Mouse (Mus musculus) neural tube, embryonic 15.5 days (tissue): ENCODE measurements around the gene Hoxd12. TPM values are rescaled to one million over a fixed set of nuclear protein-coding genes. Genes with fewer than 3 reads are reported as not detected.

Experiments
- ATAC-seq: fragments of 200-750 bp; cut with Nextera tagmentation; 2 replicates; pipeline ENCODE4 v1.8.0; 2017; ENCODE audit warnings: mild to moderate bottlenecking, moderate TSS enrichment, moderate library complexity; ENCODE audit not compliant: low FRiP score
- H3K27ac ChIP-seq: fragments of 300-500 bp; sonication (generic); replicated peaks from 2 replicates; pipeline ENCODE4 v1.5.1; 2015; ENCODE audit warnings: mild to moderate bottlenecking, inconsistent platforms
- H3K27me3 ChIP-seq: fragments of 300-500 bp; sonication (generic); replicated peaks from 2 replicates; pipeline ENCODE4 v1.6.1; 2015; ENCODE audit warnings: inconsistent platforms
- H3K36me3 ChIP-seq: fragments of 300-500 bp; sonication (generic); 2 replicates; pipeline ENCODE4 v1.6.1; 2015; ENCODE audit warnings: inconsistent platforms
- H3K4me1 ChIP-seq: fragments of 300-500 bp; sonication (generic); 2 replicates; pipeline ENCODE4 v1.6.1; 2015; ENCODE audit warnings: inconsistent platforms
- H3K4me2 ChIP-seq: fragments of 300-500 bp; sonication (generic); 2 replicates; pipeline ENCODE4 v1.6.1; 2015; ENCODE audit warnings: inconsistent platforms, mild to moderate bottlenecking, moderate library complexity
- H3K4me3 ChIP-seq: fragments of 300-500 bp; sonication (generic); replicated peaks from 2 replicates; pipeline ENCODE4 v1.5.1; 2015; ENCODE audit warnings: mild to moderate bottlenecking, inconsistent platforms
- H3K9ac ChIP-seq: fragments of 300-500 bp; sonication (generic); replicated peaks from 2 replicates; pipeline ENCODE4 v1.6.1; 2015; ENCODE audit warnings: mild to moderate bottlenecking, inconsistent platforms
- H3K9me3 ChIP-seq: fragments of 300-500 bp; sonication (generic); replicated peaks from 2 replicates; pipeline ENCODE4 v1.6.1; 2016; ENCODE audit warnings: inconsistent platforms
- WGBS: fragments of 180-500 bp; shearing (Covaris S2); methylation state at CpG from one replicate; pipeline ENCODE4 v1.1.7; 2015; ENCODE audit warnings: mixed read lengths; 5-methylcytosine and 5-hydroxymethylcytosine counted together
- polyA plus RNA-seq: library from polyadenylated mRNA; unstranded; fragments of >200 nt; fragmentation: Nextera tagmentation; extraction: Ambion mirVana; gene quantifications from 2 replicates; pipeline ENCODE4 v1.2.1, GENCODE M21; 2015

Hoxd12 gene
- polyA plus RNA-seq, 1 experiment from 2014 or later, result 0.38 TPM

DNA sequence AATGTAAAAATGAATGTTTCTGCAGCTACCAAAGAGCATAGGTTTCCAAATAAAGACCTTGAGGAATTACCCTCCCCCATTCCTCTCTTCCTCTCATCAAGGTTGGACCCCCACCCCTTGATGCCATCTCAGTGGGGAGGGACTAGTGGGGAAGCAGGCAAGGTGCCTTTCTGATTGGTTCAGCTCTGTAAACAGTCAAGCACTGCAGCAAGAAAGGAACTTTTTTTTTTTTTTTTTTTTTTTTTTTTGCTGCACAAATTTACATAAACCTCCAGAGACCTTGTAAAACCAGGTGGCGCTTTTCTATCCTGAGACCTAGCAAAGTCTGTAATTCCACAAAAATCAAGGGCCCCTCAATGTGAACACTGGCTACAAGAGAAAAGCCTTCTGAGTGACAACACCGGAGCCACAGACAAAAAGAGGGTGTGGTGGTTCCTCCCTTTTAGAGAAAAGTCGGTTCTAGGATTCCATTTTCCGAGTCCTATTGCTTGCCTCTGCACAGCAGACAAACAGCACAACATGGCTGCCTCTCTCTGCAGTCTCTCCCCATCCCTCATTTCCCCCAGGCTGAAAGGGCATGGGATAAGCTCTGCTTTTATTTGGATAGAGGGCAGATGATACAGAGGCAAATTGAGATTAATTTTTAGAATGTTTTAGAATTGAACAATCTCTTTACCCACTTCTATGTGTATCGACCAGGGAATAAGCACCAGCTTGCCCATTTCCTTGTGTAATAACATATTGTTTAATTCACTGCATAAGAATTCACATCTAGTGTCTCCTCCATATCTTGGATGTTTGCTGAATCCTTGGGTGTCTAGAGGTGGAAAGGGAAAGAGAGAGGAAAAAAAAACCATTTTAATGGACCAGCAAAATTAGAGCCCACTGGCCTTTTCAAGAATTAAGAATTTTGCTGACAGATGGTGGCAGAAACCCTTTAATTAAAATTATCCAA is 34.9 kb downstream of the Hoxd12 start:
- Histone ChIP-seq H3K9ac (0 out of 2 replicates have a peak overlapping the region, but pooled peaks have one; percentile 2), H3K36me3 (no peaks in the 10 kb centered on the region), H3K4me1 (peaks cover 41% of the 10 kb centered on the region), H3K4me2 (peak overlapping the region; percentile 60), H3K4me3 (peak overlapping the region; percentile 75), H3K27me3 (no peaks in the 10 kb centered on the region), H3K9me3 (no peaks in the 10 kb centered on the region), H3K27ac (peak overlapping the region; percentile 99)
- WGBS, result 9% methylated on average over 5 of the region's 5 CpGs
- no peak for ATAC-seq

DNA sequence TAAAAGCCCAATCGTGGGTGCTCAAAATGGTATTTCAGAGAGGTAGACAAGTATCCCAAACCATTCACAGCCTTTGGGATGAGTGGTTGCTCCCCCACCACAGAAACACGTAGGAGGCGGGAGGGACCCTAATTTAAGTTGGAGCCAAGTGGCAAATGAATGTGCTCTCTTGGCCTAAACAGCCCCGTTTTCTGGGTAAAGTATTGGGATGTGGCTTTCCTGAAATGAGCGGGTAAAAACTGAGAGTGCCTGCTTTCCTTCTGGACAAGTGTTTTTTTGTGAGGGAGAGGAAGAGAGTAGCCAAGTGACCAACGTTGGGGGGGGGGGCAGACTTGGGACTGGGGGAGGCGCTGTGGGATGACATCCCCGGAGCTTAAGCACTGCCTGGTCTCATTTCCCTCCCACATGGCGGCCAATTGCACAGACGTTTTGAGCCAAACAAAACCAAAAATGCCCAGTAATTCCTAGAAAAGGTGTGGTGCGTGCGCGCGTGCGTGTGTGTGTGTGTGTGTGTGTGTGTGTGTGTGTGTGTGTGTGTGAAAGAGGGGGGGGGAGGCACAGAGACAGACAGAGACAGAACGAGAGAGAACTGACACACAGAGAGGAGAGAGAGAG is 36.2 kb downstream of the Hoxd12 start:
- WGBS, result 2% methylated on average over 16 of the region's 16 CpGs
- Histone ChIP-seq H3K9me3 (no peaks in the 10 kb centered on the region), H3K36me3 (no peaks in the 10 kb centered on the region), H3K27me3 (no peaks in the 10 kb centered on the region), H3K4me1 (peaks cover 48% of the 10 kb centered on the region), H3K4me3 (peak overlapping the region; percentile 75), H3K4me2 (peak overlapping the region; percentile 60), H3K27ac (peak overlapping the region; percentile 99), H3K9ac (peak overlapping the region; percentile 98)
- no peak for ATAC-seq

DNA sequence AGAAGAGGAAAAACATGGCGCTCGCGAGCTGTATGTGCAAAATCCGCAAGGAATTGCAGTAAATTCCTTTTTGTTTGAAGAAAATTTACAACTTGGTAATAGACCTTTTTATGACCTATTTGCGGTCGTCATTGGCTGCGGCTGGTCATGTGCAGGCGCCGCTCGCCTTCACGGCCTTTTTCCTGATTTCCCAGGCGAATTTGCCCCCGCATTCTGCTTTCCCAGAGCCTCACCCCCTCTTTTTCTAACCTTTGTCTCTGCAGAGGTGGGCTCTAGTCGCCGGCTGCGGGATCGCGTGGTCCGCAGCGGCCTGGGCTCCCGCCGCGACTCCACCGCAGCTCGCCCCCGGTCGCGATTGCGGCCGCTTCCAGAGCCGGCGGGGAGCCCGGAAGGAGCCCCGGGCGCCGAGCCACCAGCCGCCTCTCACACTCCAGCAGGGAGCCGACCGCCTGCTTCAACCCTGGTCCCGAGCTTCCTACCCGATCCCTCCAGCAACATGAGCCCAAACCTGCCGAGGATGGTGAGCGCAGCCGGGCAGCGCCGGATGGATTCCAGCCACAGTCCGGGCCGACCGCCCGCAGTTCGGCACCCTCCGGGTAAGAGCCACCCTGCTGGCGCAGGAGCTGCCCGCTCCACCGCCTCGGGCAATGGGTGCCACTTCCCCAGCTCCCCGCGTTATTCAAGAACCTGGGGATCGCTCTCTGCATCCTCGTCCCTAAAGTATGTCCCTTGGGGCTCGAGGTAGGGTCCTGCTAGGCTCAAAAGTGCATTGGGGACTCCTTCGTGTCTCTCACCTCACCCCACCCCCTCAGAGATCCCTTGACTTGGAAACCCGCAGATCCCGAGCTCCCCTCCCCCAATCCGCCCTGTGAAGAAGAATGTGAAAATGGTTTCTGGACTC is 37.2 kb downstream of the Hoxd12 start, which contains the start of the genes Hoxd3 and Hoxd4:
TSS of gene Hoxd3 (plus strand) at position 207 of the 901 bp plus-strand sequence.
TSS of gene Hoxd4 (plus strand) at position 209 of the 901 bp plus-strand sequence.
- Histone ChIP-seq H3K4me3 (peak within 1 kb of the TSS; percentile 75), H3K9me3 (no peaks in the 10 kb centered on the region), H3K4me2 (peak within 1 kb of the TSS; percentile 60), H3K4me1 (peaks cover 53% of the 10 kb centered on the region), H3K27me3 (no peaks in the 10 kb centered on the region), H3K36me3 (no peaks in the 10 kb centered on the region), H3K9ac (peak within 1 kb of the TSS; percentile 98), H3K27ac (peak within 1 kb of the TSS; percentile 99)
- ATAC-seq, result peak; percentile 81
- under 1% methylated on average over 65 of the region's 65 CpGs for WGBS

DNA sequence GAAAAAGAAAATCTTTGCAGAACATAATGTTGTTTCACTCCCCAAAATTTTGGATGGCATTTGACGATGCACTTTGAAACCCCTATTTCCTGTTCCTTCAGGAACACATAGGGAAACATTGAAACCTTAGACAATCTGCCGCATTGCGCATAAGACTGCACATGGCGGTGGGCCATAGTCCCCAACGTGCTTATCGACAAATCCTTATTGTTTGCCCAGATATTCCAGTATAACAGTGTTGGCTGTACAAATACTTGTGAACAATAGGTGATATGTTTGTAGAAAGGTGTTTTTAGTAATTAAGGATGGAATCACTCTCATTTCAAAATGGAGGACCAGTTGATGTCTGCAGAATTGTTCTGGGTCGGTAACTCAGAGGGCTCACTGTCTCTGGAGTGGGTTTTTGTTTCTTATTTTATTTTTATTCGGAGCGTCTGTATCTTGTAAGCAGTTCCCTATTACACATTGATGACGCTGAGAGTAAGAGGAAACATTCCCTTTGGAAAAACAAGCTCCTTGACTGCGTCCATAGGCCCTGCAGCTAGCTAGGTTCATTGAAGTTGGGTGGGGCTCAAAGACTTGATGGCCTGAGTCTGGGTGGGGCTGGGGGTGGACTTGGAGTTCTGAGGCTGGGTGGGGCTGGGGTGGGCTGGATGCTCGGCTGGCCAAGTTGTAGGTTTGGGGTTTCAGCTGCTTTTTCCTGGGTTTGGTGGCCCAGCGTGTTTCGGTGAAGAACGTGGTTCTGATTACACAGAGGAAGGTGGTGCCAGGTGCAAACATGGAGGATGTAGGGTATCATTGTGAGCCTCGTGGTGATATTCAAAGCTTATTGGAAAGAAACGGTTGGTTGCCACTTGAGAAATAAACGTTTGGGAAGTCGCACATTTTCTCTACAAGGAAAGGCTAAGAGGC is 38.7 kb downstream of the Hoxd12 start:
- Histone ChIP-seq H3K9me3 (no peaks in the 10 kb centered on the region), H3K27ac (peak overlapping the region; percentile 99), H3K4me2 (peak overlapping the region; percentile 60), H3K4me3 (peak overlapping the region; percentile 75), H3K9ac (peak overlapping the region; percentile 98), H3K4me1 (peaks cover 57% of the 10 kb centered on the region), H3K36me3 (no peaks in the 10 kb centered on the region), H3K27me3 (no peaks in the 10 kb centered on the region)
- WGBS, result 7% methylated on average over 19 of the region's 19 CpGs
- ATAC-seq, result no peak

DNA sequence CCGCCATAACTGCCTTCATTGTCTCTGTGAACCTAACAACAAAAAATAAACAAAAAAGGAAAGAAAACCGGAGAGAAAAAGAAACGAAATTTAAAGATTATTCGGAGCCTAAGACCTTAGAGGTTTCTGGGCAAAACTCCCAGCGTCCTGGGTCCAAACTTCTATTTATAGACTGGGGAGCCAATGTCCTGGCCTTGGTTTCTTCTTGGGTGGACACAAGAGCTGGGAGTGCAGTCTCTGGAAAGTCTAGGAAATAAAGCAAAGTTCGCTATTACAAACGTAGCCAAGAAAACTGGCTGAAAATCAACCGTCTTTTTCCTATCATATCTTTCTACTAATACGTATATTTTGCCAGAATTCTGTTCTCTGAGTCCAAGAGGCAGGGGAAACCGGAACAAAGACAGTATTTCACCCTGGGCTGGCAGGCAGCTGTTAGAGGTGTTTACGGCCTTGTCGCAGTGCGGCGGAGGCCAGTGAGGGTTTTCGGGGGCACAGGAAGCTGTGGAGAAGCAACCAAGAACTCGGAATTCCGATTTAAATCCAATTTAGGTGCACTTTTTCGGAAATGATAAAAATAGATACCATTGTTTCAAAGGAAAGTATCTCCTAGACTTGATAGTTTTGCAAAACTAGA is 39.5 kb downstream of the Hoxd12 start:
- Histone ChIP-seq H3K27ac (peak overlapping the region; percentile 99), H3K4me2 (peak overlapping the region; percentile 60)

DNA sequence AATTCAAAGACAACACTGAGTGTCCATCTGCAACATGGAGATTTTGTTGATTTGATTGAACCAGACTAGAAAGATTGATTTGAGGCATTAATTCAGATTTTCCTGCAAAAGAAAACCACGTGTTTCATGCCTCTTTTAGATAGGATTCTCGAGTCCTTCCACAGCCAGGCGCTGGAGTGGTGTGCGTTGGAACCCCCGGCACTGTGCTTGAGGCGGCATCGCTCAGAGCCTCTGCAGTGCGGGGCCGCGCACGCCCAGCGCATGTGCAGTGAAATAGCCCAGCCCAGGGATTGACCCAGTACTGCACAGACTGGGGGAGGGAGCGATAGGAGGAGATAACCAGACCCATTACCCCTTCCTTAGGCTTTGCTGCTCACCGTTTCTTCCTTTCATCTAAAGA is 40.1 kb downstream of the Hoxd12 start:
- peaks cover 56% of the 10 kb centered on the region for H3K4me1 ChIP-seq
- H3K4me2 ChIP-seq, result peak overlapping the region; percentile 60
- H3K4me3 ChIP-seq, result peak overlapping the region; percentile 75
- peak overlapping the region; percentile 98 for H3K9ac ChIP-seq
- peak overlapping the region; percentile 99 for H3K27ac ChIP-seq
- peak; percentile 80 for ATAC-seq
- H3K36me3 ChIP-seq, result no peaks in the 10 kb centered on the region
- WGBS, result 3% methylated on average over 14 of the region's 14 CpGs
- H3K27me3 ChIP-seq, result no peaks in the 10 kb centered on the region
- no peaks in the 10 kb centered on the region for H3K9me3 ChIP-seq

More for the DNA sequence above, 39.5 kb downstream of the Hoxd12 start:
- H3K9ac ChIP-seq, result peak overlapping the region; percentile 98
- peaks cover 57% of the 10 kb centered on the region for H3K4me1 ChIP-seq
- peak overlapping the region; percentile 75 for H3K4me3 ChIP-seq
- ATAC-seq, result no peak
- no peaks in the 10 kb centered on the region for H3K36me3 ChIP-seq
- no peaks in the 10 kb centered on the region for H3K9me3 ChIP-seq
- 3% methylated on average over 18 of the region's 18 CpGs for WGBS
- no peaks in the 10 kb centered on the region for H3K27me3 ChIP-seq

DNA sequence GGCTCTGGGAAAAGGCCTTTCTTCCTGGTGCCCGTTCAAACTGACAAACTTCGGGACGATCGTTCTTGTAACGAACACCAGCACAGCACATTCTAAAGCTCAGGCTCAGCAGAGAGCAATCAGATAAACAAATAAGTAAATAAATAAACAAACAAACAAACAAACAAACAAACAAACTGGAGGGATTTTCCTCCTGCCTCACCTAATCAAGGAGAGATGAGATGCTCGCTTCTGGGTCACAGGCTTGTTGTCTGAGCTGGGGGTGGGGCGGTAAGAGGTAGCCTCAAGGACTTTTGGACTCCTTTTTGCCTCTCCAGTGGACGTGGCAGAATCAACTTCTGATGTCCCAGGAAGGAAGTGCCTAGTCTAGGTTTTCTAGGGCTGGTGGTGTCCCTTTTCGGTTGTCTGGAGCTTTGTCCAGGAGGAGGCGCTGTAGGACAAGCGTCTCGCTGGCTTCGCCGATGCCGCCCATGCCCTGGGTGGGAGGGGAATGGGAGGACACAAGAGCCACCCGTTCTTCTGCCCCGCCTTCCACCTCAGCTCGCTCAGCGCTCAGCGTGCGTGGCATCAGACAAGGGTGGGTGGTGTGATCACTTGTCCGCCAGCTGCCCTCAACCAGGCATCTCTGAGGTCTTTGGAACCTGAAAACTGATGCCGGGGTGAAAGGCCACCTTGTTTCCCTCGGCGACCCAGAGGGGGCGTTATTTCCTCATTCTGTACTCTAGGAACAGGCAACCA is 40.9 kb downstream of the Hoxd12 start:
- peak; percentile 51 for ATAC-seq
- Histone ChIP-seq H3K9me3 (no peaks in the 10 kb centered on the region), H3K4me1 (peaks cover 56% of the 10 kb centered on the region), H3K27ac (peak overlapping the region; percentile 99), H3K36me3 (no peaks in the 10 kb centered on the region), H3K27me3 (no peaks in the 10 kb centered on the region), H3K9ac (peak overlapping the region; percentile 98), H3K4me2 (peak overlapping the region; percentile 60), H3K4me3 (peak overlapping the region; percentile 75)
- WGBS, result 2% methylated on average over 26 of the region's 26 CpGs

DNA sequence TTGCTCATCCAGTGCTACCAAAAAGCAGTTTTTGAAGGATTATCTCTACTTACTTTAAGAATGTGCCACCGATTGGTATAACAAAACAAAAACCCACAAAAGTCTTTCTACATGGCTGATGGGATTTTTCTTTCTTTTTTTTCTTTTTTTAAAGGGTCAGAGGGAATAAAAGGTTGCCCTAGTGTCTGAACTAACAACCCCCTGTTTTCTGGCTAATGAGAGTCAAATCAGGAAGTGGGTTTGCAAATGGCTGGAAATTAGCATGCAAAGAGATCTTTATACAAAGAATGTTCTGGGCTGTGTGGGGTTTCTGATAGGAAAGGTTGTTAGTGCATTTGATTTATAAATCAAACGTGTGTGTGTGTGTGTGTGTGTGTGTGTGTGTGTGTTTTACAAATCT is 45.6 kb downstream of the Hoxd12 start:
- peak overlapping the region; percentile 81; the same call in 1 of the 2 replicates for H3K27ac ChIP-seq
- H3K4me2 ChIP-seq, result peak overlapping the region; percentile 60
- no peaks in the 10 kb centered on the region for H3K27me3 ChIP-seq
- no peaks in the 10 kb centered on the region for H3K36me3 ChIP-seq
- WGBS, result 15% methylated on average over 2 of the region's 2 CpGs
- no peak for ATAC-seq
- H3K4me1 ChIP-seq, result peaks cover 99% of the 10 kb centered on the region
- peak overlapping the region; percentile 16; the same call in 1 of the 2 replicates for H3K4me3 ChIP-seq
- H3K9ac ChIP-seq, result no peak overlapping the region
- no peaks in the 10 kb centered on the region for H3K9me3 ChIP-seq

DNA sequence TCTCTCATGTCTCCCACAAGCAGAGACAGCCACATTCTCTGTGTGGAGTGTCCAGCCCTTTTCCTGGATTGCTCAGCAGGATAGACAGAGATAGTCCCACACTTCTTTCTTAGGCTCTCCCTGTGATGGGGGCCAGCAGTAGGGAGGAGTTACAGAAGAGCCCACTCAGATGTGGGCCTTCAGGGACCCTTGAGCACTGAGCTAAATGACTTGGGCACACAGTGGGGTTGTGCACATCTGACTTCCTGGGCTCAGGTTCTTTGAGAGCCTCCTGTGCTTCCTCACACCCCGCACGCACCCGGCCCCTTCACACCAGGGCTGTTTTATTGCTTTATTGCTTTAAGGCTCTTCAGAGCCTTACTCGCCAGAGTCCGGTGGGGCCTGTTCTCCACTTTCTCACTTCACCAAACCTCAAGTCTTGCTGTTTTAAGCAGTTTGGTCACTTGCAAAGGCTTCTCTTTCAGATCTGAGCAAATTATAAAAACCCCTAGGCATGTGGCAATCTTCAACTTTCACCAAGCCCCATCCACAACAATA is 46.2 kb downstream of the Hoxd12 start:
- Histone ChIP-seq H3K9ac (no peak overlapping the region; the same call in 1 of the 2 replicates), H3K4me2 (peak overlapping the region; percentile 60), H3K4me1 (peaks cover 99% of the 10 kb centered on the region), H3K27me3 (no peaks in the 10 kb centered on the region), H3K36me3 (no peaks in the 10 kb centered on the region), H3K27ac (peak overlapping the region; percentile 81), H3K9me3 (no peaks in the 10 kb centered on the region), H3K4me3 (peak overlapping the region; percentile 16)
- WGBS, result 10% methylated on average over 5 of the region's 5 CpGs
- ATAC-seq, result no peak
